Mouse (Mus musculus) embryonic facial prominence, embryonic 13.5 days (tissue): ENCODE measurements around the gene Crocc2. TPM values are rescaled to one million over a fixed set of nuclear protein-coding genes. Genes with fewer than 3 reads are reported as not detected.

Experiments used
- ATAC-seq: fragments of 200-750 bp; cut with Nextera tagmentation; 2 replicates; pipeline ENCODE4 v1.8.0; 2017; ENCODE audit warnings: low read depth; ENCODE audit not compliant: insufficient number of reproducible peaks, insufficient read depth, low FRiP score, low TSS enrichment
- H3K27ac ChIP-seq: fragments of 300-500 bp; sonication (generic); 2 replicates; pipeline ENCODE4 v1.5.1; 2015; ENCODE audit warnings: moderate library complexity, mild to moderate bottlenecking, inconsistent platforms
- H3K27me3 ChIP-seq: fragments of 300-500 bp; sonication (generic); 2 replicates; pipeline ENCODE4 v1.6.1; 2015; ENCODE audit warnings: mild to moderate bottlenecking, inconsistent platforms
- H3K36me3 ChIP-seq: fragments of 300-500 bp; sonication (generic); 2 replicates; pipeline ENCODE4 v1.6.1; 2015; ENCODE audit warnings: mild to moderate bottlenecking, inconsistent platforms
- H3K4me1 ChIP-seq: fragments of 300-500 bp; sonication (generic); 2 replicates; pipeline ENCODE4 v1.6.1; 2015; ENCODE audit warnings: inconsistent platforms
- H3K4me2 ChIP-seq: fragments of 300-500 bp; sonication (generic); 2 replicates; pipeline ENCODE4 v1.6.1; 2015; ENCODE audit warnings: moderate library complexity, mild to moderate bottlenecking, inconsistent platforms
- H3K4me3 ChIP-seq: fragments of 300-500 bp; sonication (generic); 2 replicates; pipeline ENCODE4 v1.5.1; 2015; ENCODE audit warnings: mild to moderate bottlenecking, inconsistent platforms
- H3K9ac ChIP-seq: fragments of 300-500 bp; sonication (generic); 2 replicates; pipeline ENCODE4 v1.6.1; 2015; ENCODE audit warnings: mild to moderate bottlenecking, inconsistent platforms
- H3K9me3 ChIP-seq: fragments of 300-500 bp; sonication (generic); 2 replicates; pipeline ENCODE4 v1.6.1; 2016; ENCODE audit warnings: inconsistent platforms
- WGBS: fragments of 180-500 bp; shearing (Covaris S2); methylation state at CpG from one replicate; pipeline ENCODE4 v1.1.7; 2015; ENCODE audit warnings: mixed read lengths; 5-methylcytosine and 5-hydroxymethylcytosine counted together
- polyA plus RNA-seq: library from polyadenylated mRNA; unstranded; fragments of >200 nt; fragmentation: Nextera tagmentation; extraction: Ambion mirVana; gene quantifications from 2 replicates; pipeline ENCODE4 v1.2.1, GENCODE M21; 2015

The Crocc2 gene
- polyA plus RNA-seq, 1 experiment from 2014 or later: 0.08 TPM

- no peak overlapping the region for H3K4me2 ChIP-seq
- peaks cover 65% of the 10 kb centered on the region for H3K4me1 ChIP-seq
- no peak overlapping the region for H3K9ac ChIP-seq
- WGBS: 9% methylated on average over 18 of the region's 18 CpGs
- H3K27me3 ChIP-seq: 0 out of 2 replicates have a peak, but pooled peaks cover 4% of the 10 kb centered on the region
- ATAC-seq: no peak
- H3K4me3 ChIP-seq: no peak overlapping the region
- no peaks in the 10 kb centered on the region for H3K36me3 ChIP-seq
- H3K9me3 ChIP-seq: no peaks in the 10 kb centered on the region
- H3K27ac ChIP-seq: no peak overlapping the region
Measured at GRCm38 (mm10) chr1:93223972-93224371, 55.4 kb downstream of the Crocc2 start.

DNA sequence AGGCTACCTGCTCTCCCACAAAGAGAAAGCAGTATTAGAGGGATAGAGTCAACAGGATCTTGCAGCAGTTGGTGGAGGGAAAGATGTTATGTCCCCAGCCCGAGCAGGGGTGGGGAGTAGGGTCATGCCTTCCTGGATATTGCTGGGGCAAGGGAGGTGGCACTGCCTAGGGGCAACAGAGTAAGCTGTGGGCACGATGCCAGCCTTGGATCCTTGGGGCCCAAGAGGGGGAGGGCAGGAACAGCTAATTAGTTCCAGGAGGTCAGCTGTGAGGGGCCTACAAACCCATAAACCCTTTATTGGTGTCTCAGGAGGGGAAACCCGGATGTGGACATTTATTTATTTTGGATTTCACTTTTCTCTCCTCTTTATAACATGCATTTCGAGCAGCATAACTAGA is 56.7 kb downstream of the Crocc2 start:
- H3K27me3 ChIP-seq: 0 out of 2 replicates have a peak, but pooled peaks cover 4% of the 10 kb centered on the region
- WGBS: 18% methylated on average over 4 of the region's 4 CpGs
- ATAC-seq: no peak
- peak overlapping the region; percentile 72; the same call in 1 of the 2 replicates for H3K27ac ChIP-seq
- H3K9me3 ChIP-seq: no peaks in the 10 kb centered on the region
- H3K4me2 ChIP-seq: no peak overlapping the region
- no peak overlapping the region for H3K9ac ChIP-seq
- no peaks in the 10 kb centered on the region for H3K36me3 ChIP-seq
- no peak overlapping the region for H3K4me3 ChIP-seq
- H3K4me1 ChIP-seq: peaks cover 58% of the 10 kb centered on the region

DNA sequence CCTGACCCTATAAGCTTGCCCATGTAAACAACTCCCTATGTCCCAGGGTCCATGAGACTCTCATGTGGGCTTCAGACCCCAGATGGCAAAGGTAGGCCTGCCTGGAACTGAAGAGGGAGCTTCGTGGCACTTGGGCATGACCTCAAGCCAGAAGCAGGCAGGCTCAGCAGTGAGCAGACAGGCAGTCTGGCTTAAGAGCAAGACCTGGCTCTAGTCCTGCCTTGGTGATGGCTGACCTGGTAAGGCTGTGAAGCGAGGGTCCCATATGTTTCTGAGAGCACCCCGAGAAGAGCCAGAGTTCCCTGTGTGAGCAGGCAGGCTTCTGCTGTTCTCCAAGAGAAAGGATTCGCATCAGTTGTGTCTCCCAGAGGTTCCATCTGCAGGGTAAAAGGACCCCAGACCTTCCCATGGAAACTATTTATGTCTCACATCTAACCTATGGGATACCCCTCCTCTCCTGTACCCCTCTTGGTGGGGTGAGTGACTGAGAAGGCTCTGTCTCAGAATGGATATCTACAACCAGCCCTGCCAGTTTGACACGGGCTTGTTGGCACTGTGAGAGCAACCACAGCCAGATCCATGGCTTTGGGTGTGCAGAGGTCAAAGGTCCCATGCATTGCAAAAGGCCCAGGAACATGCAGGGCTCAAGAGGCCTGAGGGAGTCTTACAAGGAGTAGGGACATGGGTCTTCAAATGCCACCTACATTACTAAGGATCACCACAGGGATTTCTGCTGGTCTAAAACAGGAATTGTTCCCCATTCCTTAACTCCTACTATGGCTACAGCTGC is 57.4 kb downstream of the Crocc2 start:
- Histone ChIP-seq H3K27me3 (0 out of 2 replicates have a peak, but pooled peaks cover 4% of the 10 kb centered on the region), H3K4me1 (peaks cover 51% of the 10 kb centered on the region), H3K9ac (no peak overlapping the region), H3K36me3 (no peaks in the 10 kb centered on the region), H3K27ac (peak overlapping the region; percentile 72), H3K4me3 (no peak overlapping the region), H3K9me3 (no peaks in the 10 kb centered on the region), H3K4me2 (no peak overlapping the region)
- WGBS: 79% methylated on average over 5 of the region's 5 CpGs
- no peak for ATAC-seq

GRCm38 (mm10) chr1:93227303-93227975 is 58.9 kb downstream of the Crocc2 start:
- Histone ChIP-seq H3K9ac (0 out of 2 replicates have a peak overlapping the region, but pooled peaks have one; percentile 4), H3K4me2 (no peak overlapping the region), H3K36me3 (no peaks in the 10 kb centered on the region), H3K27me3 (0 out of 2 replicates have a peak, but pooled peaks cover 4% of the 10 kb centered on the region), H3K9me3 (no peaks in the 10 kb centered on the region), H3K27ac (peak overlapping the region; percentile 49), H3K4me1 (peaks cover 46% of the 10 kb centered on the region), H3K4me3 (no peak overlapping the region)
- peak; percentile 33; the same call in 1 of the 2 replicates for ATAC-seq
- 76% methylated on average over 7 of the region's 7 CpGs for WGBS

- no peaks in the 10 kb centered on the region for H3K36me3 ChIP-seq
- no peak overlapping the region for H3K4me2 ChIP-seq
- peaks cover 51% of the 10 kb centered on the region for H3K4me1 ChIP-seq
- H3K4me3 ChIP-seq: no peak overlapping the region
- H3K9me3 ChIP-seq: no peaks in the 10 kb centered on the region
- no peak overlapping the region for H3K9ac ChIP-seq
- ATAC-seq: no peak
- WGBS: 86% methylated on average over 7 of the region's 7 CpGs
- no peak overlapping the region; the same call in 1 of the 2 replicates for H3K27ac ChIP-seq
- 0 out of 2 replicates have a peak, but pooled peaks cover 4% of the 10 kb centered on the region for H3K27me3 ChIP-seq
Measured at GRCm38 (mm10) chr1:93227976-93228365, 59.4 kb downstream of the Crocc2 start.

- Histone ChIP-seq H3K27me3 (no peaks in the 10 kb centered on the region), H3K4me2 (no peak overlapping the region), H3K4me3 (no peak overlapping the region), H3K36me3 (no peaks in the 10 kb centered on the region), H3K9ac (no peak overlapping the region), H3K4me1 (peaks cover 50% of the 10 kb centered on the region), H3K9me3 (no peaks in the 10 kb centered on the region), H3K27ac (no peak overlapping the region)
- no peak for ATAC-seq
- 75% methylated on average over 6 of the region's 6 CpGs for WGBS
Measured at GRCm38 (mm10) chr1:93229221-93229620, 60.7 kb downstream of the Crocc2 start.

- 75% methylated on average over 4 of the region's 4 CpGs for WGBS
- Histone ChIP-seq H3K9me3 (no peaks in the 10 kb centered on the region), H3K4me2 (no peak overlapping the region), H3K9ac (no peak overlapping the region), H3K4me3 (no peak overlapping the region), H3K4me1 (peaks cover 49% of the 10 kb centered on the region), H3K27ac (no peak overlapping the region), H3K27me3 (0 out of 2 replicates have a peak, but pooled peaks cover under 1% of the 10 kb centered on the region), H3K36me3 (no peaks in the 10 kb centered on the region)
- no peak for ATAC-seq
Measured at GRCm38 (mm10) chr1:93229626-93230025, 61.1 kb downstream of the Crocc2 start.

- ATAC-seq: peak; percentile 85
- under 1% methylated on average over 100 of the region's 100 CpGs for WGBS
- H3K9me3 ChIP-seq: no peaks in the 10 kb centered on the region
- H3K4me2 ChIP-seq: peak within 1 kb of the TSS; percentile 98
- H3K27ac ChIP-seq: no peak within 1 kb of the TSS; the same call in 1 of the 2 replicates
- peak within 1 kb of the TSS; percentile 73 for H3K9ac ChIP-seq
- peaks cover 34% of the 10 kb centered on the region for H3K27me3 ChIP-seq
- peak within 1 kb of the TSS; percentile 55 for H3K4me3 ChIP-seq
- no peaks in the 10 kb centered on the region for H3K36me3 ChIP-seq
- H3K4me1 ChIP-seq: peaks cover 56% of the 10 kb centered on the region
Measured at GRCm38 (mm10) chr1:93235576-93236544, 67.3 kb downstream of the Crocc2 start, which contains the start of gene Sned1. Gene Sned1 (plus strand): TSS chr1:93235841.

DNA sequence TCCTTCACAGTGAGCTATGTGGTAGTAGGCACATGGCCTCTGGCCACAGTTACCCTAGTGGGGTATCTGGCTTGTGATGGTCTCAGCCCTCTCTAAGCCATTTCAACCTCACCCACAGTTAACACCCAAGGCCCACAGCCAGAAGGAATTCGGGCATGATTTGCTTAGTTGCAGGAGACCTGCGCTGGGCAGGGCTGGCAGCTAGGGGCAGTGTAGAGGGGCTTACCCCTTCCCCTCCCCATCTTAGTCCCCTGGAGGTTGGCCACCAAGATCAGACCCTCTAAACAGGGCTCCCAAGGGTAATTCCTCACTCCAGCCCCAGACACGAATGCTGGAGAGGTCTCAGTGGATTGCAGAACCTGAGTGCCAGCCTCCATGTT is 68.0 kb downstream of the Crocc2 start:
- no peaks in the 10 kb centered on the region for H3K9me3 ChIP-seq
- H3K4me3 ChIP-seq: peak overlapping the region; percentile 55
- ATAC-seq: no peak
- peak overlapping the region; percentile 73 for H3K9ac ChIP-seq
- H3K4me2 ChIP-seq: peak overlapping the region; percentile 98
- H3K27me3 ChIP-seq: peaks cover 34% of the 10 kb centered on the region
- H3K4me1 ChIP-seq: peaks cover 56% of the 10 kb centered on the region
- H3K36me3 ChIP-seq: no peaks in the 10 kb centered on the region
- no peak overlapping the region for H3K27ac ChIP-seq
- WGBS: 7% methylated on average over 3 of the region's 3 CpGs

GRCm38 (mm10) chr1:93237676-93238075 is 69.2 kb downstream of the Crocc2 start:
- no peak overlapping the region for H3K9ac ChIP-seq
- H3K36me3 ChIP-seq: 0 out of 2 replicates have a peak, but pooled peaks cover 4% of the 10 kb centered on the region
- H3K27ac ChIP-seq: no peak overlapping the region
- no peaks in the 10 kb centered on the region for H3K9me3 ChIP-seq
- H3K4me3 ChIP-seq: no peak overlapping the region
- 87% methylated on average over 10 of the region's 10 CpGs for whole genome bisulfite sequencing
- peaks cover 51% of the 10 kb centered on the region for H3K4me1 ChIP-seq
- H3K4me2 ChIP-seq: peak overlapping the region; percentile 98
- H3K27me3 ChIP-seq: peaks cover 34% of the 10 kb centered on the region
- no peak for ATAC-seq

DNA sequence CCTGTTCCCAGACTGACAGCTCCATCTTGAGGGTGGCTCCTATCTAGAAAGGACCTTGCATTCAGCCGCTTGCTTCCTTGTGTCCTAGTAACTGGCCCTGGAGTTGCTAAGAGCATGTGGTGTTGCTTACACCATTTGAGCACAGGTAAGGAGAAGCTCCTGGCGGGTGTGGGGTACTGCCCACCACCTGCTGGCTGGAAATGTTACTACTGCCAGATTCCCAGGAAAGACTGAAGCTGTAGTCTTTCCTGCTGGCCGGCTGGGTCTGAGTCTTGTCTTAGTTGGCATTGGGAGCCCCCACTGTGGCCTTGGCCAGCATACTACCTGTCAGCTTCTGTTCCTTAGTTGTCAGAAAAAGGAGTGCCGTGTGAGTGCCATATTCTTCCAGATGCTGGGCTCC is 69.7 kb downstream of the Crocc2 start:
- H3K9ac ChIP-seq: no peak overlapping the region
- peaks cover 47% of the 10 kb centered on the region for H3K4me1 ChIP-seq
- peaks cover 34% of the 10 kb centered on the region for H3K27me3 ChIP-seq
- ATAC-seq: no peak
- WGBS: 51% methylated on average over 4 of the region's 4 CpGs
- H3K4me3 ChIP-seq: no peak overlapping the region
- no peak overlapping the region for H3K27ac ChIP-seq
- no peaks in the 10 kb centered on the region for H3K9me3 ChIP-seq
- H3K4me2 ChIP-seq: peak overlapping the region; percentile 98
- H3K36me3 ChIP-seq: 0 out of 2 replicates have a peak, but pooled peaks cover 4% of the 10 kb centered on the region
